Mouse (Mus musculus): ENCODE data around the gene Rpl27a.
A peak's percentile ranks its signal among the peaks of the same experiment; 100 is the strongest.

Gene Rpl27a

GRCm38 (mm10) chr7:109525740-109526663 lies 7.1 kb downstream of the Rpl27a start:
- ATAC-seq (ENCODE audit: low TSS enrichment): no peak

- ATAC-seq (ENCODE audit: low TSS enrichment): no peak
Measured at GRCm38 (mm10) chr7:109527536-109527935, 8.6 kb downstream of the Rpl27a start.

GRCm38 (mm10) chr7:109528356-109528755 lies 9.4 kb downstream of the Rpl27a start:
- ATAC-seq (ENCODE audit: low TSS enrichment): no peak

GRCm38 (mm10) chr7:109529741-109530140 lies 10.8 kb downstream of the Rpl27a start:
- no peak for ATAC-seq (ENCODE audit: low TSS enrichment)

- ATAC-seq (ENCODE audit: low TSS enrichment): no peak
Measured at GRCm38 (mm10) chr7:109531501-109531900, 12.6 kb downstream of the Rpl27a start.

GRCm38 (mm10) chr7:109532691-109533090 lies 13.7 kb downstream of the Rpl27a start:
- peak; percentile 72 for ATAC-seq (ENCODE audit: low TSS enrichment)

GRCm38 (mm10) chr7:109533129-109533528 lies 14.2 kb downstream of the Rpl27a start:
- peak; percentile 15; the same call in 1 of the 2 replicates for ATAC-seq (ENCODE audit: low TSS enrichment)

GRCm38 (mm10) chr7:109533888-109534287 lies 14.9 kb downstream of the Rpl27a start:
- ATAC-seq (ENCODE audit: low TSS enrichment): 0 out of 2 replicates have a peak, but pooled peaks have one; percentile 24

GRCm38 (mm10) chr7:109534921-109535320 lies 16.0 kb downstream of the Rpl27a start:
- ATAC-seq (ENCODE audit: low TSS enrichment): no peak

GRCm38 (mm10) chr7:109536451-109536946 lies 17.6 kb downstream of the Rpl27a start:
- ATAC-seq (ENCODE audit: low TSS enrichment): no peak

GRCm38 (mm10) chr7:109540902-109541301 lies 22.0 kb downstream of the Rpl27a start:
- no peak for ATAC-seq (ENCODE audit: low TSS enrichment)

GRCm38 (mm10) chr7:109541609-109542363 lies 22.8 kb downstream of the Rpl27a start:
- ATAC-seq (ENCODE audit: low TSS enrichment): no peak

GRCm38 (mm10) chr7:109542364-109542628 lies 23.3 kb downstream of the Rpl27a start:
- no peak for ATAC-seq (ENCODE audit: low TSS enrichment)

- no peak for ATAC-seq (ENCODE audit: low TSS enrichment)
Measured at GRCm38 (mm10) chr7:109544792-109545191, 25.8 kb downstream of the Rpl27a start.

- ATAC-seq (ENCODE audit: low TSS enrichment): peak; percentile 62; the same call in 1 of the 2 replicates
Measured at GRCm38 (mm10) chr7:109545255-109545993, 26.5 kb downstream of the Rpl27a start.

GRCm38 (mm10) chr7:109546186-109546585 lies 27.2 kb downstream of the Rpl27a start:
- no peak for ATAC-seq (ENCODE audit: low TSS enrichment)

- peak; percentile 42; the same call in 1 of the 2 replicates for ATAC-seq (ENCODE audit: low TSS enrichment)
Measured at GRCm38 (mm10) chr7:109546726-109547125, 27.8 kb downstream of the Rpl27a start.

- ATAC-seq (ENCODE audit: low TSS enrichment): peak; percentile 34; the same call in 1 of the 2 replicates
Measured at GRCm38 (mm10) chr7:109559536-109559935, 40.6 kb downstream of the Rpl27a start.

- ATAC-seq (ENCODE audit: low TSS enrichment): no peak
Measured at GRCm38 (mm10) chr7:109561466-109562153, 42.7 kb downstream of the Rpl27a start.

- no peak for ATAC-seq (ENCODE audit: low TSS enrichment)
Measured at GRCm38 (mm10) chr7:109562154-109562599, 43.2 kb downstream of the Rpl27a start.

GRCm38 (mm10) chr7:109562676-109563075 lies 43.7 kb downstream of the Rpl27a start:
- no peak for ATAC-seq (ENCODE audit: low TSS enrichment)
